Mouse (Mus musculus) liver, embryonic 14.5 days (tissue): ENCODE data around the gene Mrpl2.

Experiments
- CTCF ChIP-seq: IDR thresholded peaks from 2 replicates; pipeline ENCODE4 v1.5.1; 2016; ENCODE audit warnings: antibody characterized with exemption, low read depth, control low read depth
- EP300 ChIP-seq: IDR thresholded peaks from 2 replicates; pipeline ENCODE4 v1.6.1; 2016; ENCODE audit warnings: antibody characterized with exemption, low read depth

DNA sequence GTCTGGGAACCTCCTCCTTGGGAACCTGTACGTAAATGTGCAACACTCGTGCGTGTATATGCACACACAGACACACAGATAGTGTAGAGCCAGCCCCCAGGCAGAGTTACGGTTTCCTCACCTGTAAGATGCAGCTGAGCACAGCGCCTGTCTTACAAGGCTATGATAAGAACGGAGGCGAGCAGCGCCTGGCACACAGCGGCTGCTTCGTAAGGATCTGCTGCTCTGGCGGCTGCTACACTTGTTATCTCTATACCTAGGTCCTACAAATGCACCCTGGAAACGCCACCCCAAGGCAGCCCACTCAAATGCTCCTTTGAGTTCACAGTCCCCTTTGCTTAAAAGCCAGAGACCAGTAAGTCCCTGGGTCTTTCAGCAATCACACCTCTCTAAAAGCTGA, 44.6 kb downstream of the Mrpl2 start:
- TF ChIP-seq CTCF (no peak), EP300 (no peak)
